Mouse (Mus musculus) megakaryocyte, embryonic 14.5 days (primary cell): ENCODE measurements around the gene Lekr1.

Experiments
- FLI1 ChIP-seq: IDR thresholded peaks from 2 replicates; pipeline ENCODE4 v1.6.1; 2012; ENCODE audit warnings: low read length, inconsistent platforms, mixed read lengths
- GATA1 ChIP-seq: IDR thresholded peaks from 3 replicates; pipeline ENCODE4 v1.6.1; 2012; ENCODE audit warnings: mixed read lengths, low read length, inconsistent platforms, borderline replicate concordance

- no peak for TF ChIP-seq FLI1
- no peak for TF ChIP-seq GATA1
These were observed 48.5 kb upstream of the Lekr1 start for GRCm38 (mm10) chr3:65617507-65617906.
